Mouse (Mus musculus) cerebellum, adult 2 months (tissue): ENCODE data around the gene Rfc2. TPM values are rescaled to one million over a fixed set of nuclear protein-coding genes. Genes with fewer than 3 reads are reported as not detected.

ENCODE experiments used
- DNase-seq, 2 experiments: peaks; one replicate each; pipeline ENCODE4 v3.0.0; 2021
- H3K27ac ChIP-seq: fragments of 200-500 bp; 2 replicates; pipeline ENCODE4 v1.5.1; 2012; ENCODE audit warnings: low read length, control low read depth, inconsistent platforms; ENCODE audit not compliant: insufficient read depth
- H3K27me3 ChIP-seq: fragments of 200-500 bp; 2 replicates; pipeline ENCODE4 v1.6.1; 2012; ENCODE audit warnings: inconsistent platforms, mild to moderate bottlenecking, low read length, moderate library complexity; ENCODE audit not compliant: control insufficient read depth, insufficient read depth
- H3K4me1 ChIP-seq: fragments of 200-500 bp; 2 replicates; pipeline ENCODE4 v1.6.1; 2011; ENCODE audit warnings: low read length; ENCODE audit not compliant: control insufficient read depth, insufficient read depth
- H3K4me3 ChIP-seq: fragments of 200-500 bp; replicated peaks from 2 replicates; pipeline ENCODE3; 2011; ENCODE audit warnings: mild to moderate bottlenecking, low read depth, low read length, control low read depth; ENCODE audit not compliant: insufficient read depth
- CTCF ChIP-seq: fragments of 200-500 bp; IDR thresholded peaks from 2 replicates; pipeline ENCODE4 v1.5.1; 2011; ENCODE audit warnings: low read depth, mild to moderate bottlenecking, control low read depth, low read length, moderate library complexity, borderline replicate concordance; ENCODE audit not compliant: insufficient read depth
- POLR2A ChIP-seq: fragments of 200-500 bp; IDR thresholded peaks from 2 replicates; pipeline ENCODE4 v1.6.1; 2011; ENCODE audit warnings: low read length, control low read depth, borderline replicate concordance; ENCODE audit not compliant: insufficient read depth
- WGBS: fragments of 180-500 bp; shearing (Covaris S2); methylation state at CpG from one replicate; pipeline ENCODE4 v1.1.7; 2018; 5-methylcytosine and 5-hydroxymethylcytosine counted together
- polyA plus RNA-seq: library from polyadenylated mRNA; depleted of rRNA; stranded (reverse); fragments of >200 nt; gene quantifications from 2 replicates; pipeline ENCODE4 v1.2.3, GENCODE M21; 2012; rRNA removed

The Rfc2 gene
- polyA plus RNA-seq, 1 experiment, result 116 TPM

DNA sequence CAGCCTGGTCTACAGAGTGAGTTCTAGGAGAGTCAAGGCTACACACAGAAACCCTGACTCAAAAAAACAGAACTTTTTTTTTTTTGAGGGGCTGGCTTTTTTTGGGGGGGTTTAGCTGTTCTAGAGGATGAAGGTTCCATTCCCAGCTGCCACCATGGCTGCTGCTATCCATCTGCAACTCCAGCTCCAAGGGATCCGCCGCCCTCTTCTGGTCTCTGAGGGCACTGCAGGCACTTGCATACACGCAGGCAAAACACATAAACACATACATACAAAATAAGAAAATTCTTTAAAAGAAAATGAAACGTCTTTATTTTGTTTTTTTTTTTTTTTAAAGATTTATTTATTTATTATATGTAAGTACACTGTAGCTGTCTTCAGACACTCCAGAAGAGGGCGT, 69.8 kb downstream of the Rfc2 start:
- Histone ChIP-seq H3K4me1 (no peaks in the 10 kb centered on the region), H3K27me3 (no peaks in the 10 kb centered on the region), H3K4me3 (no peak overlapping the region), H3K27ac (no peak overlapping the region)
- 58% methylated on average over 5 of the region's 5 CpGs for WGBS
- no peak for TF ChIP-seq POLR2A
- peak; percentile 42; the same call in 1 of the 2 replicates for TF ChIP-seq CTCF
- peak in 1 of 2 experiments; percentile 41 for DNase-seq

Other genes starting within 250 kb of the Rfc2 start
- gene Gtf2ird1, start 124.7 kb upstream of the Rfc2 start, polyA plus RNA-seq, result 47.0 and 47.6 TPM in 2 replicates
- 54.2 and 59.1 TPM in 2 replicates for gene Clip2, start 28.9 kb upstream of the Rfc2 start, polyA plus RNA-seq
- gene Syna, start 21.2 kb upstream of the Rfc2 start, polyA plus RNA-seq, result 0.05 TPM in 1 of 2 replicates, not detected in the other
- 2.1 and 3.0 TPM in 2 replicates for gene Lat2, start 33.7 kb downstream of the Rfc2 start, polyA plus RNA-seq
- gene Eif4h, start 58.1 kb downstream of the Rfc2 start, polyA plus RNA-seq, result 371 and 379 TPM in 2 replicates
- gene Limk1, start 107.2 kb downstream of the Rfc2 start, polyA plus RNA-seq, result 78.7 and 99.2 TPM in 2 replicates
- 7.5 and 8.1 TPM in 2 replicates for gene Eln, start 166.0 kb downstream of the Rfc2 start, polyA plus RNA-seq